Mouse (Mus musculus) thymus, adult 2 months (tissue): Measurements from ENCODE around the gene Scnn1a.

ENCODE experiments used
- CTCF ChIP-seq: fragments of 200-500 bp; IDR thresholded peaks from 2 replicates; pipeline ENCODE4 v1.5.1; 2012; ENCODE audit warnings: mild to moderate bottlenecking, control low read depth, low read length, moderate library complexity, borderline replicate concordance; ENCODE audit not compliant: control insufficient read depth, poor library complexity, insufficient read depth; ENCODE audit errors: extremely low read depth
- POLR2A ChIP-seq: fragments of 200-500 bp; IDR thresholded peaks from 2 replicates; pipeline ENCODE4 v1.6.1; 2012; ENCODE audit warnings: mild to moderate bottlenecking, low read length, control low read depth, moderate library complexity; ENCODE audit not compliant: control insufficient read depth, poor library complexity, insufficient read depth; ENCODE audit errors: extremely low read depth

- TF ChIP-seq CTCF (no peak), POLR2A (no peak)
Observed at GRCm38 (mm10) chr6:125385066-125385974, 64.9 kb downstream of the Scnn1a start.
